Mouse (Mus musculus) stomach, postnatal 0 days (tissue): ENCODE measurements around the gene Phactr1. TPM values are rescaled to one million over a fixed set of nuclear protein-coding genes. Genes with fewer than 3 reads are reported as not detected.

Experiments used
- ATAC-seq: fragments of 200-750 bp; cut with Nextera tagmentation; 2 replicates; pipeline ENCODE4 v1.8.0; 2017; ENCODE audit not compliant: low FRiP score, low TSS enrichment
- DNase-seq: peaks from one replicate; pipeline ENCODE4 v3.0.0-alpha.2; 2016; ENCODE audit warnings: low spot score
- H3K27ac ChIP-seq: fragments of 300-500 bp; sonication (generic); replicated peaks from 2 replicates; pipeline ENCODE4 v1.5.1; 2014; ENCODE audit warnings: mild to moderate bottlenecking, control low read depth
- H3K27me3 ChIP-seq: fragments of 300-500 bp; sonication (generic); 2 replicates; pipeline ENCODE4 v1.6.1; 2014; ENCODE audit warnings: low read length; ENCODE audit not compliant: control insufficient read depth, insufficient read depth
- H3K36me3 ChIP-seq: fragments of 300-500 bp; sonication (generic); 2 replicates; pipeline ENCODE4 v1.6.1; 2014; ENCODE audit warnings: low read length, mixed read lengths; ENCODE audit not compliant: control insufficient read depth, insufficient read depth
- H3K4me1 ChIP-seq: fragments of 300-500 bp; sonication (generic); replicated peaks from 2 replicates; pipeline ENCODE4 v1.6.1; 2014; ENCODE audit warnings: antibody characterized with exemption; ENCODE audit not compliant: control insufficient read depth, insufficient read depth
- H3K4me2 ChIP-seq: fragments of 300-500 bp; sonication (generic); replicated peaks from 2 replicates; pipeline ENCODE4 v1.6.1; 2014; ENCODE audit warnings: low read depth, mild to moderate bottlenecking, control low read depth, moderate library complexity
- H3K4me3 ChIP-seq: fragments of 300-500 bp; sonication (generic); 2 replicates; pipeline ENCODE4 v1.5.1; 2014; ENCODE audit warnings: low read depth, low read length, control low read depth
- H3K9ac ChIP-seq: fragments of 300-500 bp; sonication (generic); 2 replicates; pipeline ENCODE4 v1.6.1; 2014; ENCODE audit warnings: mild to moderate bottlenecking, low read length, control low read depth, mixed read lengths
- H3K9me3 ChIP-seq: fragments of 300-500 bp; sonication (generic); 2 replicates; pipeline ENCODE4 v1.6.1; 2016; ENCODE audit warnings: low read length; ENCODE audit not compliant: control insufficient read depth
- CTCF ChIP-seq: IDR thresholded peaks from 2 replicates; pipeline ENCODE4 v1.5.1; 2016; ENCODE audit warnings: antibody characterized with exemption, low read depth, mild to moderate bottlenecking, moderate library complexity
- EP300 ChIP-seq: optimal IDR thresholded peaks from 2 replicates; pipeline ENCODE3; 2016; ENCODE audit warnings: antibody characterized with exemption
- WGBS: fragments of 180-500 bp; shearing (Covaris S2); extraction: QIAGEN DNeasy Blood & Tissue Kit; methylation state at CpG from one replicate; pipeline ENCODE4 v1.1.7; 2014; 5-methylcytosine and 5-hydroxymethylcytosine counted together
- polyA plus RNA-seq: library from polyadenylated mRNA; unstranded; fragments of >200 nt; fragmentation: Nextera tagmentation; extraction: Ambion mirVana; gene quantifications from 2 replicates; pipeline ENCODE4 v1.2.1, GENCODE M21; 2015

Phactr1 gene
- polyA plus RNA-seq, 1 experiment from 2014 or later = 5.6 TPM

GRCm38 (mm10) chr13:42719401-42719800, 39.0 kb downstream of the Phactr1 start:
- 16% methylated on average over 9 of the region's 9 CpGs for WGBS
- Histone ChIP-seq H3K4me3 (no peak overlapping the region), H3K27me3 (no peaks in the 10 kb centered on the region), H3K36me3 (no peaks in the 10 kb centered on the region), H3K27ac (no peak overlapping the region), H3K4me2 (no peak overlapping the region), H3K4me1 (no peaks in the 10 kb centered on the region), H3K9ac (no peak overlapping the region), H3K9me3 (no peaks in the 10 kb centered on the region)
- TF ChIP-seq EP300 = no peak
- TF ChIP-seq CTCF = no peak
- DNase-seq = no peak
- no peak for ATAC-seq

- WGBS = 33% methylated on average over 4 of the region's 4 CpGs
- Histone ChIP-seq H3K27ac (no peak overlapping the region), H3K9ac (no peak overlapping the region), H3K9me3 (no peaks in the 10 kb centered on the region), H3K4me3 (no peak overlapping the region), H3K36me3 (no peaks in the 10 kb centered on the region), H3K27me3 (no peaks in the 10 kb centered on the region), H3K4me1 (no peaks in the 10 kb centered on the region), H3K4me2 (no peak overlapping the region)
- DNase-seq (no peak), ATAC-seq (no peak)
- TF ChIP-seq EP300 (no peak), CTCF (no peak)
Measured at GRCm38 (mm10) chr13:42720135-42720534, 39.7 kb downstream of the Phactr1 start.

GRCm38 (mm10) chr13:42720648-42721047, 40.2 kb downstream of the Phactr1 start:
- Histone ChIP-seq H3K4me2 (no peak overlapping the region), H3K27me3 (no peaks in the 10 kb centered on the region), H3K4me3 (no peak overlapping the region), H3K9ac (no peak overlapping the region), H3K27ac (no peak overlapping the region), H3K9me3 (no peaks in the 10 kb centered on the region), H3K36me3 (no peaks in the 10 kb centered on the region), H3K4me1 (no peaks in the 10 kb centered on the region)
- TF ChIP-seq CTCF (no peak), EP300 (no peak)
- 16% methylated on average over 1 of the region's 1 CpGs for WGBS
- ATAC-seq = no peak
- no peak for DNase-seq

- DNase-seq (no peak), ATAC-seq (no peak)
- no peaks in the 10 kb centered on the region for H3K4me1 ChIP-seq
- no peak overlapping the region for H3K4me3 ChIP-seq
- H3K4me2 ChIP-seq = no peak overlapping the region
- H3K9ac ChIP-seq = no peak overlapping the region
- no peaks in the 10 kb centered on the region for H3K36me3 ChIP-seq
- H3K9me3 ChIP-seq = no peaks in the 10 kb centered on the region
- TF ChIP-seq EP300 (no peak), CTCF (no peak)
- no peaks in the 10 kb centered on the region for H3K27me3 ChIP-seq
- WGBS = 79% methylated on average over 3 of the region's 3 CpGs
- H3K27ac ChIP-seq = no peak overlapping the region
Measured at GRCm38 (mm10) chr13:42724011-42724410, 43.6 kb downstream of the Phactr1 start.

- Histone ChIP-seq H3K9me3 (no peaks in the 10 kb centered on the region), H3K4me3 (no peak overlapping the region), H3K27me3 (no peaks in the 10 kb centered on the region), H3K9ac (no peak overlapping the region), H3K4me1 (no peaks in the 10 kb centered on the region), H3K4me2 (no peak overlapping the region), H3K27ac (no peak overlapping the region), H3K36me3 (no peaks in the 10 kb centered on the region)
- ATAC-seq = no peak
- no peak for DNase-seq
- WGBS = 58% methylated on average over 7 of the region's 7 CpGs
- TF ChIP-seq EP300 = no peak
- TF ChIP-seq CTCF = no peak
Measured at GRCm38 (mm10) chr13:42725709-42726231, 45.3 kb downstream of the Phactr1 start.

GRCm38 (mm10) chr13:42737486-42737885, 57.1 kb downstream of the Phactr1 start:
- Histone ChIP-seq H3K9me3 (no peaks in the 10 kb centered on the region), H3K4me1 (no peaks in the 10 kb centered on the region), H3K27me3 (no peaks in the 10 kb centered on the region), H3K4me3 (no peak overlapping the region), H3K27ac (no peak overlapping the region), H3K9ac (no peak overlapping the region), H3K36me3 (no peaks in the 10 kb centered on the region), H3K4me2 (no peak overlapping the region)
- ATAC-seq (no peak), DNase-seq (no peak)
- 85% methylated on average over 5 of the region's 5 CpGs for WGBS
- TF ChIP-seq CTCF (no peak), EP300 (no peak)
